Mouse (Mus musculus): ENCODE data around the gene Polr3b.

Polr3b gene

DNA sequence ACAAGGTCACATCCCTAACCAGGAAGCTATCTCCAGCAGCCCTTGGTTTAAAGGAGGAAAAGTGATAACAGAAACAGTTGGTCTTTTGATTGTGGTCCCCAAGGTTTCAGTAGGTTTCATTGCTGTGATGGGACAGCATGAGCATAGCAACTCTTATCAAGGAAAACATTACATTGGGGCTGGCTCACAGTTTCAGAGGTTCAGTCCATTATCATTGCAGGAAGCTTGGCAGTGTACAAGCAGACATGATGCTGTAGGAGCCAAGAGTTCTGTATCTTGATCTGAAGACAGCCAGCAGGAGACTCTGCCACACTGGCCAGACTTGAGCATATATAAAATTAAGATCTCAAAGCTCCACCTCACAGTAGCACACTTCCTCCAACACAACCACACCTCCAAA lies 53.6 kb downstream of the Polr3b start:
- DNase-seq, result no peak

DNA sequence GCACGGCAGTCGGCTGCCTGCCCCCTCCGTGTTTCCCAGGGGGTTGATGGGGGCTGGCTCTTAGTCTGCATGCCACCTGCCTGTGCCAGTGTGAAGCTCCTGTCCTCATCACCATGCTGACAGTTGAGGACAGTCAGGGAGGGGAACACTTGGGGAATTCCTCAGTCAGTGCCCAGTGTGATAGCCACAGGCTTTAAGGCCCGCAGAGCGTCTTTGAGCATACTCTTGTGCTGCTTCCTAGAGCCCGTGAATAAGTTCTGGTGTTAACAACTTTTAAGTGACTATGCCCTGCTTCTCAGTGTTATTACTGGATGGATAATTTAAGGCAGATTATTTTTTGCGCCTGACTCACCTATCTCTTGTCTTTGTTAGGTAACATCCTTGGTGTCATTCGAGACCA lies 54.4 kb downstream of the Polr3b start:
- DNase-seq, result no peak

DNA sequence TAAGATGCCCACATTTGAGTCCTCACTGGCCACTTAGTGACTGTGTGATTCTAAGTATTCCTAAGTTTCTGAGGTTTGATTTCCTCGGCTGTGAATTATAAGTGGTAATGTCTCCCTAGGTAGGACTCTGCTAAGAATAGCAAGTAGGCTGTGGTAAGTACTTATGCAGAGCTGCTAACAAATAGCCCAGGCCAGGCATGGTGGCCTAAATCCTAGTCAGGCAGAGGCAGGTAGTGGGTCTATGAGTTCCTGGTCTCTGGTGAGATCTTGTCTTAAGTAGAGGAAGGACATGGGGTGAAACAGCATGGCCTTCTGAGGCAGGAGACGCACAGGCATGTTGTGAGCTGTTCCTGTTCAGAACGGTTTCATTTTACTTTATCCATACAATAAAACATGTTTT lies 55.8 kb downstream of the Polr3b start:
- DNase-seq, result no peak

DNA sequence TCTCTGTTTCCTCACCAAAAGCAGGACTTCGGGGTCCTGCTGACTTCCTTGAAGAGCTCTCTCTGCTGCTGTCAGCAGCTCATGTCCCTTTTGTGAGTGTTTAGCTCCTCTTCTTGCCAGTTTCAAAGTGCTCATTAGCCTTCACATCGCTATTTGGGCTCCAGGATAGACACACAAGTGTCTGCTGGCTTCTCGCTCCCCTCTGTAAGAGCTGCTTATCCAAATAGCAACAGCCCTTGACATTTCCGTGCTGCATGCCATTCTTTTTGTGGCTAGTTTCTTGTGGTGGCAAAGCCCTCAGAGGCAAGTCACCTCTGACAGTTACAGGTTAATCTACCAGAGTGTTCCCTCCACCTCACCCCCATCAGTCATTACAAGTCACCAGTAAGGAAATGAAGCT lies 56.3 kb downstream of the Polr3b start:
- no peak for DNase-seq

DNA sequence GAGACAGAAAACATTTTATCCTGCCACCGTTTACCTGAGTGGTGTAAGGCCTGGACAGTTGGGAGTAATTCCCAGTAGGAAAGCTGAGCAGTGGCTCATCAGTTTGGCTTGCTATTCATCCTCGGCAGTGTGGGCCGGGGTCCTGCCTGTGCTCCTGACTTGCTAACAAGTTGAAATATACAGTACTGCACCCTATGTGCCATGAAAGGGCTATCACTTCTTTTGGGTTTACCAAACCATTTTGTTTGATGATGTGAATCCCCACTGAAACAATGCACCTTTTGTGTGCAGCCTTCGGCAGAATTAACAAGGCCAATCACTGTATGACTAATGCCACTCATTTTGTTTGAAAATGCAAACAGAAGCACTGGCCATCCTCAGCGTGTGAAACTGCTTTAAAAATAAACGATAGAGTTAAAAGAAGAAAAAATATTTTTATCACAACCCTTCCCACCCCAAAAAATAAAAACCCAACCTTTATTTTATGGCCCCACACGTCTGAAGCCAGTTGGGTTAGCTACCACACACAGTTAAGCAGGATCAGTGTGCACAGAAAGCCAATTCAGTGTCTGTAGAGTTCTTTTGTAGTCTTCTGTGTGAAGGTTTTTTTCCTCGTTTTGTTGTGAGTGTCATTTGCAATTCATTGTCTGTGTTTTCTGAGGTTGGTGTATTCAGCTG lies 63.5 kb downstream of the Polr3b start:
- no peak for DNase-seq

DNA sequence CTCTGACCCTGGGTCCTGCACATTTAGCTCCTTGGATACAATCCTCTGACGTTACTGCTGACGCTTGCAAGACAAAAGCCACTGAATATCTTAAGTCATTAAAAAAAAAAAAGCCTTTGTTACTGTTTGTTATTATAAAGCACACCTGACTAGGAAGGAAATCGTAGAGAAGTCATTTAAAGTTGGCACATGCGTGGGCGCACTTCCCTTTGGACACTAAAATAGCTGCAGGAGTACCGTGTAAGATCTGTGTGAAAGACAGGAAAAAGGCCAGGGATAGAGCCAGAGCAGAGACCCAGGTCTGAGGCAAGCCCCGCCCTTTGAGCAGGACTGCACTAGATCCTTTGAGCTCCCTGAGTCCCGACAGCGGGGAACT lies 64.0 kb downstream of the Polr3b start:
- no peak for DNase-seq

DNA sequence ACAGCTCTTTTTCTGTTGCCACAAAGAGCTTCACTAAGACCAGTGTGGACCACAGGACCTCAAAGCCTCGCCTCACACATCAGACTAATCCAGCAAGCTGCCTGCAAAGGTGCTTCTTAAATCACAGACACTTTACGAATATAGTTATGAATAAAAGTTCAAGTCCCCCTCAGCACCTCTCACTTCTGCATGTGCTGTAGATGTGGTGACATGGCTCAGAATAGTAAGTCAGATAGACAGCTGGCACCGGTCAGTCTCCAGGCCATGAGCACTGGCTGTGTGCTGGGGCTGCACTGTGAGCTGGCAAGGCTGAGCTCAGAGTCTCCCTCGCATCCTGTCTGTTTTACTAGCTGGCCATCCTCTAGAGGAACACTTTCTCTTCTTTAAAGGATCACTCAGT lies 64.6 kb downstream of the Polr3b start:
- no peak for DNase-seq

DNA sequence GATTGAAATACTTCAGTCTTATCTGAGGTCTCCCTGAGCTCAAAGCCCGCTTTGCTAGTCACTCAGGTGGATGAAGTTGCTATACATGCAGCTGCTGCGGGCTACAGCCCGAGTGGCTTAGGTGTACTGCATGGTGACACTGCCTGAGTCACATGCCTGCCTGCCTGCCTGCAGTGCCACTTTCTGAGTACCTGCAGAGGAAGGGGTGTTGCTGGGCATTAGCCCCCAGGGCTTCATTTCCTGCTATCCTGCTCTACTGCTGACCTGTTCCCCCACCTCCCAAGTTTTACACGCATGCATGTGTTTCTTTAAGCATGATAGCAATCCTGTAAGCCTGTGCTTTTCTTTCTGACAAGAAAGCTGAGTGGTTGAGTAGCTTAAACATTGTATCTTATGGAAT lies 65.6 kb downstream of the Polr3b start:
- DNase-seq, result no peak

DNA sequence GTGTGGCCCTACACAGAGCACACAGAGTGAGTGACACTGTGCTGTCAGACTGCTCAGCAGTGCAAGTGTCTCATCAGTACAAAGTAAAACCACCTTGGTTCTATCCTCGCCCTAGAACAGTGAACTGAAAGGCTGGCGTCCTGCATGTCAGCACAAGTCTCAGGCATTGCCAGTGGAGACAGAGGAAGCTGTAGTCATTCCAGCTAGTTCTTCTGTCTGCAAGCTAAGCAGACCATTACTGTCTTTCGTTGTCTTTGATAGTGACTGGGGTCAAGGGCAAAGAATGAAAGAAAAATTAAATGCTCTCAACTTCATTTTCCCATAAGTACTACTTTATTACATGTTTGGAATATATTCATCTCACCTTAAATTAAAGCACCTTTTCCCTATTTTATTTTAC lies 67.8 kb downstream of the Polr3b start:
- DNase-seq, result no peak

DNA sequence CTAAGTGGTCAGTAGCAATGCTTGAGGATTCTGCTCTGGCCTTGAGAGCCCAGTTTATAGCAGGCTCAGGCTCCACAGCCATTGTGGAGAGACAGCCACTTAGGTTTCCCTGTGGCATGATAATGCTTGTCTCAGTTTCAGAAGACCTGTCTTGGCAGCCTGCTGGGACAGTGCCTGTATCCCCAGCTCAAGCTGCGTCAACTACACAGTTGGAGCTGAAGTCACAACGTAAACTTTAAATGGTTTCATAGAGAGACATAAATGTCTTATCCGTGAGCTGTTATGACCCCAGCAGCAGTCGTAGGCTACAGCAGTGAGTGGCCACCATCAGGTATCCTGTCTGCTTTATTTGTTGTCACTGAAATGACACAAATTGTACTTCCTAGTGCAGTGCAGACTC lies 68.7 kb downstream of the Polr3b start:
- DNase-seq, result no peak

DNA sequence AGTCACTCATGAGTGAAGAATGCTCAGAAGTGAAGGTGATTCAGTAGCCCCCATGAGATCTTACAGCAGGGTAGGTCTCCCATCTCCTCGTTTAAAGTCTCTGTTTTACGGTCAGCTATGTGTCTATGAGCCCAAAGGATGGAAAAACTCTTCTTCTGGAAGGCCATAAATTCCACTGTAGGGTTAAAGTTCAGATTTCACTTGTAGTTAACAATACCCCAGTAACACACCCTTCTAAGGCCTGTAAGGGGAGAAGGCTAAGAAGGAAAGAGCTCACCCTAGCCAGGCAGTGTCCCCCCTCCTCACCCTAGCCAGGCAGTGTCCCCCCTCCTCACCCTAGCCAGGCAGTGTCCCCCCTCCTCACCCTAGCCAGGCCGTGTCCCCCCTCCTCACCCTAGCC lies 69.6 kb downstream of the Polr3b start:
- no peak for DNase-seq

DNA sequence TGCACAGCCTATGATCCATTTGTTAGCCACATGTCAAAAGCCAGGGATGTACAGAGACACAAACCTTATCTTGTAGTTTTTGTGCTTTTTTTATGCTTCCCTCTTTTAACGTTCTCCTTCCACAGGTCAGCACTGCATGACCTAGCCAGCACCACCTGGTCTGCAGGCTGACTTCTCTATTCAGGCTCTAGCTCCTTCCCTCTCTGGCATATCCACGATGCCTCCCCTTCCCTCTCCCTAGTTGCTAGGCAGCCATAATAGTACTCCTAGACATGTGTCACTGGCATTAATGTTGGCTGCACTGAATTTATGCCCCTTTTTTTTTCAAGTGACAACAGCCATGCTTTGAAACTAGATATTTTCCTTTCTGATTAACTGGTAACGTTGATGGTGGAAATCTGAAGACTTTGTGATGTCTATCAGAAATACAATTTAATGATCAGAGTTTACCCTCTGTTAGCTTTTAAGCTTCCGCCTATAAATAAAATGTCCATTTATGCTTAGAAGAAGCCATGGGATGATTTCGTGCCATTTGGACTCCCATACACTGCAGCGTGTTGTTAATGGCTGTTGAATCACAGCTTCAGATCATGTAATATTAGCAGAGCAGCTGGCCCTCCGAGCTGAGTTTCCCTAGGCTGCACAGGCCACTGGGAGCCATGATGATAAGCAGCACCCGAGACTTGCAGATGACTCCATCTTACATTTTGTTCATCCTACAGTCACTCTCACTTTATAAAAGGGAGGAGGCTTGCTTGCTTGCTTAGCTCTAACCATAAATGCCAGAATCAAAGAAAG lies 71.9 kb downstream of the Polr3b start:
- no peak for DNase-seq

DNA sequence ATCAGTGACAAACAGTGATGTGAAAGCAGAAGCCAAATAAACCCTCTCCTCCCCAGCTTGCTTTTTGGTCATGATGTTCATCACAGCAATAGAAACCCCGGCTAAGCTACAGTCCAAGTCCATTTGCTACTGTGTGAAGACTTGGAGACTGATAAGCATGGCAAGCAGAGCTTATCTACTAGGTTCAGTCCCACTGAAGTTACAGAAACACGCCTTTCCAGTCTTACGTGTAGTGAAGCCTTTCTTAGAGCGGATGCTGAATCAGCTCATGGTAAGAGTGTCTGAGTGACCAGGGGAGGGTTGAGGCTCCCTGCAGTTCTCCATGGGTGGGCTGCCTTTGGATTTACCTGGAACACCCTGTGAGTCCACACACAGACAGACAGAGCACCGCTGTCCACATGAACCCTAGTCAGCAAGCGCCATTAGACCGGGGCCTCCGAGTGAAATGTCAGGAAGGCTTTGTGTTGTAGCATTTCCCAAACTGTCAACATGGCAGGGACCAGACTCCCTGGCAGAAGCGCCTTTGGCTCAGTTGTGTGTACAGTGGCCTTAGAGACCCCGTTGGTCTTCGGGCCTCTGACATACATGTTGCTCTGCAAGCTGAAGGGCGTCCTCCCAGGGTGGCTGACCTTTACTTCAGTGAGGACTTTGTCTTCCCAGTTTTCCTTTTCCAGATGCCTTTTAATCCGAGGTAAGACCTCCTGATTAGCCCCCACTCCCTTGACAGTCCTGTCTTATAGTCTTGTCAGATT lies 78.3 kb downstream of the Polr3b start:
- no peak for DNase-seq

DNA sequence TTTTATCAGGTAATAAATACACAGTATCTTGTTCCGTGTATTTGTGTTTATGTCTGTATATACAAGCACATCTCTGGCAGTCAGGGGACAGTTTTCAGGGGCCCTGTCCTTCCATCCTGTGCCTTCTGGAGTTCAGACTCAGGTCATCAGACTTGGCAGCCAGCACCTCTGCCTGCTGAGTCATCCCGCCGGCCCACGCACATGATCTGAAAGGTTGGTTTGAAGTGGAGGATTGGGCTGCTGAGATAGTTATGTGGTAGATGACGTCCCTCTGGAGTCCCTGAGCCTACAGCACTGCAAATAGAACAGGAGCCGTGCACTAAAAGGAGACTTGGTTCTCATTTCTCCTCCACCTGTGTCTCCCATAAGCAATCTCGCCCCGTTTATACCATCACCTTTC lies 79.0 kb downstream of the Polr3b start:
- DNase-seq, result no peak

DNA sequence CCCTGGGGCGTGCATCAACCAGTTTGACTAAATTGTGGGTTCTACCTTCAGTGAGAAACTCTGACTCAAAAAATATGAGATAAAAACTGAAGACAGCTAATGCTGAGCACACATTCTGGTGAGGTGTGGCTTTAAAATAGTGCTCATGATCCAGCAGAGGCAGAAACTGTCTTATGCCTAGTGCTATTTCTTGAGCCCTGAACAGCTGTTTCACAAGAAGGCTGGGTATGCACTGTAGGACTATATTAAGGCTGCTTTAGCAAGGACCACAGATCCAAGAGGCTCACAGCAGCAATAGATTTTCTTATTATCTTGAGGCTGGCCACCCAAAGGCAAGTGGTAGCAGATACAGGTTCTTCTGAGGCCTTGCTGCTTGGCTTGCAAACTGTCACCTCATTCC lies 80.0 kb downstream of the Polr3b start:
- no peak for DNase-seq

DNA sequence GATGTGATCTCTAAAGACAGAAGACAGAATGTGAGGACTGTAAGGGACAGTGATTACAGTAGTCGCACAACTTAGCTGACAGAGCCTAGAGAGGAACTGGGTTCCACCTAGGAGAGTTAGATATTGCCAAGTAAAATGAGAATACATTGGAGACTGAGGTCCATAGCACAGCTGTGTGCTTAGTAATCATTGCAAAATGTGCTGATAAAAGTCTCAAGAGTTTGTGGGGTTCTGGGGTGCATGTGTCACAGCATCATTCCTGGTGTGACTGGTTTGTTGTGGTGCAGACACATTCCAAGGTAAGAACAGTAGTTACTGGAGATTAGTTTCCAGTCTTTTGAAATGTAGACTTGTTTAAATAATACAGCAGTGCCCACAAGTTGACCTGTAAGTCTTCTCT lies 82.5 kb downstream of the Polr3b start:
- DNase-seq, result no peak

DNA sequence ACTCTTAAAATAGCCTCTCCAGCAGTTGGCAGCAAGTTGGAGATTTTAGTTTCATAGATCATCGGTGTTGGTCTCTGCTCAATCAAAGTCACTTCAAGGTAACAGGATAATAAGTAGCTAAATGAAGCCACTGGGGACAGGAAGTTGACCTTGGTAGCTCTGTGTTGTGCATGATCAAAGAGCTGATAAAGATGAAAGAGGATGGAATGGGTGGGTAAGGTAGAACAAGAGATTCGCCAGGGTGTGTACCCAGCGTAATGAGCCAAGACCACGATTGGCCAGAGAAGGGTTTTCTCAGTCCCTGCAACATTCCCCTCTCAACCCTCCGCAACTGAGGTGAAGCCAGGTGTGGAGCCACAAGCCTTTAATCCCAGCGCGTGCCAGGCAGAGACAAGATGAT lies 83.1 kb downstream of the Polr3b start:
- no peak for DNase-seq

DNA sequence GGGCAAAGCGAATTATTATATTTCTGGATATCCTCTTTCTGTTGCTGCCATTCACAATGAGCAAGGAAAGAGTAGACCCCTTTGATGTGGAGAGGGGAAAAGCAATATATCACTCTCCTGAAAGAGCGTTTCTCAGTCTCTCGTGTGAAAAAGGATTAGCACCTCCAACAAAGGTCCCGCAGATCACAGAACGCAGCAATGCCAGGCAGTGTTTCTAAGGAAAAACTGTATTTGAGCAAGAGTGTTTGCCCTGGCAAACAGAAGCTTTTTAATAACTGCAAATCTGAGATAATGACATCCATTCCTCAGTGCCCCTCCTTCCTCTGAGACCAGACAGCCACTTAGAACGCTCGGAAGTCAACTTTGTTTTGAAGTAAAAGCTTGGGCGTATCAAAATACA lies 84.5 kb downstream of the Polr3b start:
- no peak for DNase-seq

DNA sequence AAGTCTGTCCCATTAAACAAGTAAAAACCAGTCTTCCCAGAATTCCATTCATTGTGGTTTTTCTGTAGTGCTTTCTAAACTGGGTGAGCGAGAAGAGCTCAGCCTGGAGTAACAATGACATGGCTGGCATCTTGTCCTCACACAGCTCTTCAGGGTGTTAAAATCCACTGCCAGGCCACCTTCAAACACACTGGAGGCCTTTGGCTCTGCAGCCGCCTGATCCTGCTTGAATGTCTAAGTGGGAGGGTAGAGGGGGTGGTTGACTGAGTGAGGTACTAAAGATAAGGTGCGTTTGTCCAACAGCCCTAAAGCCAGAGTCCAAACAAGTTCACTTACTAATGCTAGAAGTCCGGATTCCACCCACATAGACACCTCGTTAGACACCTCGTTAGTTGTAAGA lies 85.1 kb downstream of the Polr3b start:
- DNase-seq, result no peak

DNA sequence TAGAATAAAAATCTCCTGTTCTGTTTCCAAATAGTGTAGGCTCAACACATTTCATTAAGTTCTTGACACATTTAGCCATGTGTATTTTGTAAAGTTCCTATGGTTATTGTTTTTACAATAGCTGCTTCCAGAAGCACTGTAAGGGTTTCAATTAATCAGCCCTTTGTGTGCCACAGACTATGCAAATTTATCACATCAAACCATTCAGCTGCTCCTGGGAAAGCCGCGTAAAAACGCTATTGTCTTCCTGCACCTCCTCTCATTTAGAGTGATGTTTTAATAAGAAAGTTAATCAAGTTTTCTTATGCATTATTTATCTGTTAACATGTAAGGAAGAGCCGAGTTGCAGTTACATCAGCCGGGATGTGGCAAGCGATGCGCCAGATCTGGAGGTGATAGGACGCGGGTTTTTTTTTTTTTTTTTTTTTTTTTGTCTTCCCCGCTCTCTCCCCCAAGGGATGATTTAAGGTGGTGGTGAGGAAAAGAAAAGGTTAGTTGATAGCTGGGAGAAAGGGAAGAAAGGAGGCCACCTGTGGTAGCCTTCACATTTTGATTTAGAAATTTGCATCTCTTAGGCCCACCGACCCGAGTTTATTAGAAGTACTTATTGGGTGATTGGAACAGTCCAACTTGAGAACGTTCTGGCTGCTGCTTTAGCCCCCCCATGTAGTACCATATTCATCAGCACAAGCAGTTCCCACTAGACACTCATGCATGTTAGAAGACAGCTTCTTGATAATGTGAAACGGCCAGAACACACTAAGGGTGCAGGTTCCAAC lies 85.8 kb downstream of the Polr3b start:
- no peak for DNase-seq

DNA sequence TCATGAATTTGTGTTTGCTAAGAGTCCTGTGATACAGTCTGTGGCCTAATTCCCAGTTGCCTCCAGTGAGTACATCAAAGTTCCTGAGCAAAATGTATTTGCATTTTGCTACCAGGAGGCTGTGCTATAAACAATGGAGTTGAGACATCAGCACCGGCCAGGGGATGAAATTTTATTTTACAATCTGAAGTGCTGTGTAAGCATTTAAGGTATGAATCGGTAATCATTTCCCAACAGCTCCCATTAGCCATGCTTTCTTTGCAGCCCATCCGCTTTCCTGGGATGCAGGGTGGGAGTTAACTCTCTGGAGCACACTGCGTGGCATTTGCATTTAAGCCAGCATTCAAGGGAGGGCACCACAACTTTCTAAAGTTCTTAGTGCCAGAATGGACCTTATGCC lies 88.1 kb downstream of the Polr3b start:
- no peak for DNase-seq

DNA sequence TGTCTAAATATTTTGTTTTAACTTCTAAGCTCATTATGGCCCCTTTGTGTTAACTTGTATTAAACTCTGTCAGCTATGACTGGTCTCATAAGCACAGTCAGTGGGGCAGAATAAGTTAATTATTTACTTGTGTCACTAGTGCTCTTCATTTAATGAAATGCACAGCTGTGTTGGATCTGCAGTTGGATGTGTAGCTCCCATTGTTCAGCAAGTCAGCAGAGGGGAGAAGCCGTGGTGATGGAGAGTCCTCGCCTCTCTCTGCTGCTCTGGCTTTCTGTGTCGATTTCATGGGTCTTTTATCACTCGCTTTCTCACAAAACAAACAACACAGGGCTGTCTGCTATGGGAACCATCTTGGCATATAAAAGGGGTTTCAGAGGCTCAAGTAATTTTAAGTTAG lies 88.7 kb downstream of the Polr3b start:
- no peak for DNase-seq

DNA sequence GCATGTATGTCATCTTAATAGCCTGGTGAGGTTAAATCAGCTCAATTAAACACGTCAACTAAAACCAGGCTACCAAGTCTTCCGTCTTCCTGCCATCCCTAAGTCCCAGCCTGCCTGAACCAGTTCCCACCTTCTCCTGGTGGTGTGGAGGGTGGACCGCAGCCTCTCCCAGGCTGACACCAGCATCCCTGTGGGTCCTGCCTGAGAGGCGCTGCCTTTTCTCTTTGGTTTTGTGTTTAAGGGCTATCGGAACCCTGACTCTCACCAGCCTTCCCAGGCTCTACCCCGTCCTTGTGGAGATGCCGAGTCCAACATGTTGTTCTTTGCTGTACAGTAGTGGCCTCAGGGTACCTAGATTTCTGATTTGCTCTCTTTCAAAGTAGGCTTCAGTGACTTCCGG lies 89.4 kb downstream of the Polr3b start:
- DNase-seq, result no peak

Data from B cell, adult 2 months (primary cell).